ENCODE assay signal across 18 mouse cellular contexts in the genomic region with DNA sequence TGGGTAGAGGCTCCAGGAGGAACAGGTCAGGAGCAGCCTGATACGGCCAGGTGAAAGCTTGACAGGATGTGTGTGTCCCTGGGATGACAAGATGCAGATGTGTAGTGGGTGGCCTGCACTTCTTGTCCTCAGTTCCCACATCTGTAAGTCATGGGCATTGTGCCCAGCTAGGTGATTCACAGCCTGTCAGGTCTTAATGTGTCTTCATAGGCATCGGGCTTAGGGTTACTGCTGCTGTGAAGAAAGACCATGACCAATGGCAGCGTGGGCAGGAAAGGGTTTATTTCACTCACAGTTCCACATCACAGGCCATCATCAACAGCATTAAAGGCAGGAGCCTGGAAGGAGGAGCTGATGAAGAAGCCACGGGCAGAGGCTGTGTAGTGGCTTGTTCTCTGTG.
"Had no signal": no experiment of that assay in that cellular context is flagged by ENCODE, and none has a peak within 500 bp of the region (broad histone marks: within the 10 kb centered on the region; RNA-seq: fewer than 3 reads in every experiment).

No protein-coding gene starts in this region.

- H3K27ac ChIP-seq: liver, embryonic 14.5 days; lung, embryonic 15.5 days; midbrain, embryonic 10.5 days; midbrain, embryonic 12.5 days; neural tube, embryonic 13.5 days; neural tube, embryonic 15.5 days; stomach, embryonic 15.5 days; stomach, postnatal 0 days had no signal

- H3K4me3 ChIP-seq: lung, embryonic 15.5 days; midbrain, embryonic 10.5 days; midbrain, embryonic 12.5 days; myocyte; neural tube, embryonic 13.5 days; neural tube, embryonic 15.5 days; stomach, embryonic 15.5 days had no signal

- ATAC-seq: midbrain, embryonic 16.5 days had no signal

- H3K9me3 ChIP-seq: lung, embryonic 15.5 days; midbrain, embryonic 10.5 days; midbrain, embryonic 12.5 days; neural tube, embryonic 13.5 days; neural tube, embryonic 15.5 days; stomach, embryonic 15.5 days had no signal

- H3K4me2 ChIP-seq: lung, embryonic 15.5 days; midbrain, embryonic 12.5 days; neural tube, embryonic 13.5 days; neural tube, embryonic 15.5 days; stomach, embryonic 15.5 days had no signal

- DNase-seq: lung, adult 2 months; lung, postnatal 10 days; lung, postnatal 4 days; midbrain, embryonic 14.5 days; right cerebral cortex, postnatal 14 days; thymus, adult 2 months; thymus, postnatal 25 days; thymus, postnatal 4 days had no signal

- H3K4me1 ChIP-seq: lung, embryonic 15.5 days; midbrain, embryonic 10.5 days; midbrain, embryonic 12.5 days; neural tube, embryonic 13.5 days; stomach, embryonic 15.5 days had no signal

- H3K27me3 ChIP-seq: lung, embryonic 15.5 days; midbrain, embryonic 12.5 days; neural tube, embryonic 13.5 days; neural tube, embryonic 15.5 days; stomach, embryonic 15.5 days had no signal

- H3K9ac ChIP-seq: liver, embryonic 14.5 days; lung, embryonic 15.5 days; midbrain, embryonic 12.5 days; neural tube, embryonic 13.5 days; neural tube, embryonic 15.5 days; stomach, embryonic 15.5 days had no signal
